Mouse (Mus musculus): Measurements from ENCODE around the gene Sltm. TPM values are rescaled to one million over a fixed set of nuclear protein-coding genes. Genes with fewer than 3 reads are reported as not detected.

Sltm gene
- polyA plus RNA-seq (2014; fragmentation: Nextera tagmentation; extraction: Ambion mirVana), result 64.9 and 71.6 TPM in 2 replicates

DNA sequence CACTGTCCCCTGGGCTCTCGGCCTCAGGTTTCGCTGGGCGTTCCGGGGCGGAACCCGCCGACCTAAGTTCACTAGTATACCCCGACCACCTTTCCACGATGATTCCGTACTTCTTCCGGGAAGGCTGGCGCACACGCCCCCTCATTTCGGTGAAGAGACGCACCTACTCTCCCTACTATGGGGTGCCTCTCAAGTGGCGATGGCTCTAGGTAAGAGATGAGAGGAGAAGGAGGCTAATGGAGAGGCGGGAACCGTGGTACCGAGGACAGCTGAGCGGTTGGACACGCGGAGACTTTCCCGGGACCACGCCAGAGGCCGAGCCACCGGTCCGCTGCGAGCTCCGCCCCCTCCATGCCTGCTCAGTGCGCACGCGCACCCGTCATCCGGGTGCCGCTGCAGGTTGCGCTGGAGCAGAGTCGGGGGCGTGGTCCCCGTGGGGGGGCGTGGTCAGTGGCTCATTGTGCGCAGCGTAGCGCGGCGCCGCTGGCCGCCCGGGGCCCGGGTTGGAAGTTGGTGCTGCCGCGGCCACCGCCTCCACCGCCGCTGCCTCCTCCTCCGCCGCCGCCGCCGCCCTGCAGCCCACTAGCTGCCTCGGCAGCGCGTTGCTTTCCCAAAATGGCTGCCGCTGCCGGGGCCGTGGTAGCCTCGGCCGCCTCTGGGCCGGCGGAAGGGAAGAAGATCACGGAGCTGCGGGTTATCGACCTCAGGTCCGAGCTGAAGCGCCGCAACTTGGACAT lies at the start of gene Sltm:
Sltm (plus strand) TSS at position 450 of the 737 bp plus-strand sequence.
- no peaks in the 10 kb centered on the region for H3K27me3 ChIP-seq (ENCODE audit: control insufficient read depth, insufficient read depth, low read length)
- no peaks in the 10 kb centered on the region for H3K9me3 ChIP-seq (ENCODE audit: control insufficient read depth, low read length)
- H3K4me3 ChIP-seq (ENCODE audit: low read length), result peak within 1 kb of the TSS; percentile 96
- under 1% methylated on average over 67 of the region's 75 CpGs for WGBS
- H3K4me2 ChIP-seq (replicated peaks; ENCODE audit: low read depth, low read length), result peak within 1 kb of the TSS; percentile 80
- peak within 1 kb of the TSS; percentile 96 for H3K9ac ChIP-seq (ENCODE audit: low read depth, low read length)
- no peaks in the 10 kb centered on the region; the same call in 1 of the 2 replicates for H3K36me3 ChIP-seq (ENCODE audit: control insufficient read depth, insufficient read depth, low read length)
- ATAC-seq (ENCODE audit: low FRiP score, low TSS enrichment), result peak; percentile 97
- H3K27ac ChIP-seq (ENCODE audit: low read depth, low read length), result peak within 1 kb of the TSS; percentile 98
- peaks cover 8% of the 10 kb centered on the region; the same call in 1 of the 2 replicates for H3K4me1 ChIP-seq (ENCODE audit: control insufficient read depth, insufficient read depth, low read length)

DNA sequence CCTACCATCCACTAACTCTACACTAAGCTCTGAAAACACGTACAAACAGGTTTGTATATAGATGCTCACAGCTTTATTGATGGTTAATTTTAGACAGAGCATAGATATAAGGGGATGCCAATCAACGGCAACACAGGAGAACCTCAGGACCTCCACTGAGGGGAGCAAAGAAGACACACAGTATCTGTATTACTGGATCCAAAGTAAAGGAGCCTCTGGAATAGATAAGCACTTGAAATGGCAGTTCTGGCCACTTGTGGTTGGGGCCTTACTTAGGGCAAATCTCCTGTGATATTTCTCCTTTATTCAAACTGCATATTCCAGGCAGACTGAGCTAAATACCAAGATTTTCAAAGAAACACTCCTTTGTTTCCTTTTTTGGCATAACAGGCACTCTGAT lies 49.5 kb upstream of the Sltm start:
- Histone ChIP-seq H3K36me3 (ENCODE audit: control insufficient read depth, insufficient read depth, low read length) (no peaks in the 10 kb centered on the region; the same call in 1 of the 2 replicates), H3K4me1 (ENCODE audit: control insufficient read depth, insufficient read depth, low read length) (no peaks in the 10 kb centered on the region), H3K4me2 (replicated peaks; ENCODE audit: low read depth, low read length) (no peak overlapping the region), H3K9ac (ENCODE audit: low read depth, low read length) (no peak overlapping the region), H3K27ac (ENCODE audit: low read depth, low read length) (no peak overlapping the region), H3K9me3 (ENCODE audit: control insufficient read depth, low read length) (no peaks in the 10 kb centered on the region), H3K27me3 (ENCODE audit: control insufficient read depth, insufficient read depth, low read length) (no peaks in the 10 kb centered on the region), H3K4me3 (ENCODE audit: low read length) (no peak overlapping the region)
- 91% methylated on average over 2 of the region's 2 CpGs for WGBS
- ATAC-seq (ENCODE audit: low FRiP score, low TSS enrichment), result no peak

GRCm38 (mm10) chr9:70496990-70497389 lies 45.6 kb upstream of the Sltm start:
- Histone ChIP-seq H3K27me3 (ENCODE audit: control insufficient read depth, insufficient read depth, low read length) (no peaks in the 10 kb centered on the region), H3K9me3 (ENCODE audit: control insufficient read depth, low read length) (no peaks in the 10 kb centered on the region), H3K4me2 (replicated peaks; ENCODE audit: low read depth, low read length) (no peak overlapping the region), H3K36me3 (ENCODE audit: control insufficient read depth, insufficient read depth, low read length) (peaks cover 6% of the 10 kb centered on the region; the same call in 1 of the 2 replicates), H3K27ac (ENCODE audit: low read depth, low read length) (no peak overlapping the region), H3K9ac (ENCODE audit: low read depth, low read length) (no peak overlapping the region), H3K4me3 (ENCODE audit: low read length) (no peak overlapping the region), H3K4me1 (ENCODE audit: control insufficient read depth, insufficient read depth, low read length) (peaks cover 3% of the 10 kb centered on the region; the same call in 1 of the 2 replicates)
- ATAC-seq (ENCODE audit: low FRiP score, low TSS enrichment), result no peak

DNA sequence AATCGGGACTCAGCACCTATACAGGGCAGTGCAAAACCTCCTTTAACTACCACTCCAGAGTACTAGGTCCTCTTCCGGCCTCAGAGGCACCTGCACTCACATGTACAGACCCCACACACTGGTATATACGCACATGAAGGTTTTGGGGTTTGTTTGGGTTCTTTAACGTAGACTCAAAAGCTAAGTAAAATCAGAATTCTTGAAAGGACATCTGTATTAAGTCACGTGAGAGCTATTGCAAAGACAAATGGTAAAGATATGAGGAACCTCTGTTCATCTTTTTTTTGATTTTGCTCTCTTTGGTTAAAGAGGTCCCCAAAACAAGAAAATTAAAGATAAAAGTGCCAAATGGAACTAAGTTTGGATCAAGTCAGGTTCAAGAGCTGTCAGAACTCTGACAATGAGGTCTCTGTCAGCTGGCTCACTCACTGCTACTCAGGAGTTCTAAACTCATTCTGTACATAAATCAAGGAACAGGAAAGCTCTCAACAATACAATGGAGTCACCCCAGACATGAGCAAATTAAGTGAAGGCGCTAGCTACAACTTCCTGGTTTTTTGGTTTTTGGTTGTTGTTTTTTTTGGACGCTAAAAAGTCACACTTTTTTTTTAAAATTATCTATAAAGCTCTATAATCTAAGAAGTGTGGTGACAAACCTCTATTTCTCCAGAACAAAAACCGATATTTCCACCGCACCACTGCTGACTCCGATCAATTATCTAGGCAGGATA lies 40.1 kb upstream of the Sltm start:
- ATAC-seq (ENCODE audit: low FRiP score, low TSS enrichment), result no peak
- Histone ChIP-seq H3K36me3 (ENCODE audit: control insufficient read depth, insufficient read depth, low read length) (peaks cover 6% of the 10 kb centered on the region; the same call in 1 of the 2 replicates), H3K4me2 (replicated peaks; ENCODE audit: low read depth, low read length) (peak overlapping the region; percentile 58), H3K4me3 (ENCODE audit: low read length) (peak overlapping the region; percentile 93), H3K9me3 (ENCODE audit: control insufficient read depth, low read length) (no peaks in the 10 kb centered on the region), H3K27me3 (ENCODE audit: control insufficient read depth, insufficient read depth, low read length) (no peaks in the 10 kb centered on the region), H3K4me1 (ENCODE audit: control insufficient read depth, insufficient read depth, low read length) (peaks cover 7% of the 10 kb centered on the region; the same call in 1 of the 2 replicates), H3K9ac (ENCODE audit: low read depth, low read length) (peak overlapping the region; percentile 99), H3K27ac (ENCODE audit: low read depth, low read length) (peak overlapping the region; percentile 98; the same call in 1 of the 2 replicates)
- 37% methylated on average over 10 of the region's 10 CpGs for WGBS

DNA sequence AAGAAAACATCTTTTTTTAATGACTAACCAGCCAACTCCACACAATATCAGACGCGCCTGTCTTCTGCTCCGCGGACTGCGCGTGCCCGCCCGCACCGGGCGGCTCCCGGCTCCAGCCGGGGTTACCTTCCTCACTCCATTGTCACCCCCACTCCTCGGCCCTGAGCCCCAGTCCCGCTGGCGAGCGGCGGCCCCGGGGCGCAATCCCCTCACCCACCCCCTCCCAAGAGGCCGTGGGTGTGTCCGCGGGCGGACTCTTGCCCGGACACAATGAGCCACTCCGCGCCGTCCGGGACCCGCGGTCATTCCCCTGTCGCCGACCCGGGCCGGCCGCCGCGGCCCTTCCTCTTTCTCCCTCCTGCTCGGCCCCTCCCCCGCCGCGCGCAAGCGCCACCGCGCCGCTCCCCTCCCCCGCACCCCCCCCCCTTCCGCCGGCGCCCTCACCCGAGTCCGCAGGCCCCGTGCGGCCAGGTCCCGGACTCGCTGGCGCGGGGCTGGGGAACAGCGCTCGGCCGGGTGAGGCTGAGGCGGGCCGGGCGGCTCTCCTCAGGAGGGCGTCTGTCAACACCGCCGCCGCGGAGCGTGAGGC lies 39.4 kb upstream of the Sltm start:
- Histone ChIP-seq H3K4me2 (replicated peaks; ENCODE audit: low read depth, low read length) (peak overlapping the region; percentile 58), H3K27me3 (ENCODE audit: control insufficient read depth, insufficient read depth, low read length) (no peaks in the 10 kb centered on the region), H3K9ac (ENCODE audit: low read depth, low read length) (peak overlapping the region; percentile 99), H3K4me1 (ENCODE audit: control insufficient read depth, insufficient read depth, low read length) (peaks cover 7% of the 10 kb centered on the region; the same call in 1 of the 2 replicates), H3K9me3 (ENCODE audit: control insufficient read depth, low read length) (no peaks in the 10 kb centered on the region), H3K4me3 (ENCODE audit: low read length) (peak overlapping the region; percentile 93), H3K36me3 (ENCODE audit: control insufficient read depth, insufficient read depth, low read length) (peaks cover 6% of the 10 kb centered on the region; the same call in 1 of the 2 replicates), H3K27ac (ENCODE audit: low read depth, low read length) (peak overlapping the region; percentile 98)
- ATAC-seq (ENCODE audit: low FRiP score, low TSS enrichment), result peak; percentile 93
- under 1% methylated on average over 47 of the region's 70 CpGs for WGBS

GRCm38 (mm10) chr9:70503626-70504041 lies 38.9 kb upstream of the Sltm start, which contains the start of gene Rnf111:
TSS of gene Rnf111 (minus strand) at chr9:70503725.
- peaks cover 5% of the 10 kb centered on the region; the same call in 1 of the 2 replicates for H3K36me3 ChIP-seq (ENCODE audit: control insufficient read depth, insufficient read depth, low read length)
- peak within 1 kb of the TSS; percentile 58 for H3K4me2 ChIP-seq (replicated peaks; ENCODE audit: low read depth, low read length)
- peak within 1 kb of the TSS; percentile 98 for H3K27ac ChIP-seq (ENCODE audit: low read depth, low read length)
- H3K9me3 ChIP-seq (ENCODE audit: control insufficient read depth, low read length), result no peaks in the 10 kb centered on the region
- H3K4me3 ChIP-seq (ENCODE audit: low read length), result peak within 1 kb of the TSS; percentile 93
- WGBS, result under 1% methylated on average over 45 of the region's 45 CpGs
- peaks cover 7% of the 10 kb centered on the region; the same call in 1 of the 2 replicates for H3K4me1 ChIP-seq (ENCODE audit: control insufficient read depth, insufficient read depth, low read length)
- peak within 1 kb of the TSS; percentile 99 for H3K9ac ChIP-seq (ENCODE audit: low read depth, low read length)
- no peaks in the 10 kb centered on the region for H3K27me3 ChIP-seq (ENCODE audit: control insufficient read depth, insufficient read depth, low read length)
- peak; percentile 96 for ATAC-seq (ENCODE audit: low FRiP score, low TSS enrichment)

DNA sequence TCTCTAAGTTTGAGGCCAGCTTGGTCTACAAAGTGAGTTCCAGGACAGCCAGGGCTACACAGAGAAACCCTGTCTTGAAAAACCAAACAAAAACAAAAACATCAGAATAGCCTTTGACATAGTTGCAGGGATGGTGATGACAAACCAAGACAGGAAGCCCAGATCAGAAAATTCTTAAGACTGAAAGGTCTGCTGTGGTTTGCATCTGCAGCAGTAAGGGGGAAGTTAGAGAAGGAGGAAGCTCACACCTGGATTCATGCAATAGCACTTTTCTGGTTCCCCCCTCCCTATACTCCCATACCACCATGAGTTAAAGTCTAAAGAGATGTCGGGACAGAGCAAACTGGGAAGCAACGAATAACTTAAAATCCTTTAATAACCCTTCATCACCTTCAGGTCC lies 36.4 kb upstream of the Sltm start:
- Histone ChIP-seq H3K36me3 (ENCODE audit: control insufficient read depth, insufficient read depth, low read length) (no peaks in the 10 kb centered on the region), H3K9ac (ENCODE audit: low read depth, low read length) (no peak overlapping the region), H3K4me1 (ENCODE audit: control insufficient read depth, insufficient read depth, low read length) (peaks cover 7% of the 10 kb centered on the region; the same call in 1 of the 2 replicates), H3K27me3 (ENCODE audit: control insufficient read depth, insufficient read depth, low read length) (no peaks in the 10 kb centered on the region), H3K4me2 (replicated peaks; ENCODE audit: low read depth, low read length) (no peak overlapping the region), H3K9me3 (ENCODE audit: control insufficient read depth, low read length) (no peaks in the 10 kb centered on the region), H3K4me3 (ENCODE audit: low read length) (no peak overlapping the region), H3K27ac (ENCODE audit: low read depth, low read length) (no peak overlapping the region)
- WGBS, result 60% methylated on average over 2 of the region's 2 CpGs
- ATAC-seq (ENCODE audit: low FRiP score, low TSS enrichment), result no peak

DNA sequence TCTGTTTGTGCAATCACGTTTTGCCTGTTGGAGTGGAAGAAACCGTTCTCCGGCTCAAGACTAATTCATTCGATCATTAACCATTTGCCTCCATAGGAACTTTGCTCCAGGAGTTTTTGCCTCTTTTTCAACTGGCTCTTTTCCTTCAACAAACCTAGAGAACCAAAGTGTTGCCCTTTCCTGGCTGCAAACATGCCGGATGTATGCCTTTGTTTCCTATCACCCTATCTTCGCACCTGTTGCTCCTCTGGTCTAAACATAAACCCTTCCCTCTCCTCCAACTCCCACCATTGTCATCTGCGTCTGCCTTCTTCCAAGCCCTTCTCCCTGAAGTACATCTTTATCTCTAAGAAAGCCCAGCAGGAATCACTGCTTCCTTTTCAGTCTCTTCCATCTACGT lies 35.8 kb upstream of the Sltm start:
- H3K27ac ChIP-seq (ENCODE audit: low read depth, low read length), result no peak overlapping the region
- ATAC-seq (ENCODE audit: low FRiP score, low TSS enrichment), result no peak
- 67% methylated on average over 8 of the region's 8 CpGs for WGBS

More for the DNA sequence above, 35.8 kb upstream of the Sltm start:
- Histone ChIP-seq H3K4me2 (replicated peaks; ENCODE audit: low read depth, low read length) (no peak overlapping the region), H3K9me3 (ENCODE audit: control insufficient read depth, low read length) (no peaks in the 10 kb centered on the region), H3K4me3 (ENCODE audit: low read length) (no peak overlapping the region), H3K9ac (ENCODE audit: low read depth, low read length) (no peak overlapping the region), H3K27me3 (ENCODE audit: control insufficient read depth, insufficient read depth, low read length) (no peaks in the 10 kb centered on the region), H3K4me1 (ENCODE audit: control insufficient read depth, insufficient read depth, low read length) (peaks cover 6% of the 10 kb centered on the region; the same call in 1 of the 2 replicates), H3K36me3 (ENCODE audit: control insufficient read depth, insufficient read depth, low read length) (no peaks in the 10 kb centered on the region)

Data from kidney, embryonic 14.5 days (tissue).